Mouse (Mus musculus): ENCODE results near the gene Gabarap. TPM values are rescaled to one million over a fixed set of nuclear protein-coding genes. Genes with fewer than 3 reads are reported as not detected.

Gabarap gene
- total RNA-seq, 2 experiments from 2014 or later = 214 to 394 TPM

- no peak for ATAC-seq (replicated peaks; ENCODE audit: low FRiP score, poor library complexity, severe bottlenecking)
Observed at GRCm38 (mm10) chr11:70017199-70017767, 26.3 kb downstream of the Gabarap start.

- ATAC-seq (replicated peaks; ENCODE audit: low FRiP score, poor library complexity, severe bottlenecking) = no peak
Observed at GRCm38 (mm10) chr11:70018131-70018990, 27.4 kb downstream of the Gabarap start.

GRCm38 (mm10) chr11:70019495-70020021 is 28.6 kb downstream of the Gabarap start:
- no peak for ATAC-seq (replicated peaks; ENCODE audit: low FRiP score, poor library complexity, severe bottlenecking)

- ATAC-seq (replicated peaks; ENCODE audit: low FRiP score, poor library complexity, severe bottlenecking) = no peak
Observed at GRCm38 (mm10) chr11:70020022-70020631, 29.2 kb downstream of the Gabarap start.

GRCm38 (mm10) chr11:70020731-70021263 is 29.9 kb downstream of the Gabarap start:
- peak; percentile 74 for ATAC-seq (replicated peaks; ENCODE audit: low FRiP score, poor library complexity, severe bottlenecking)

- peak; percentile 82 for ATAC-seq (replicated peaks; ENCODE audit: low FRiP score, poor library complexity, severe bottlenecking)
Observed at GRCm38 (mm10) chr11:70021264-70022132, 30.6 kb downstream of the Gabarap start.

- ATAC-seq (replicated peaks; ENCODE audit: low FRiP score, poor library complexity, severe bottlenecking) = no peak
Observed at GRCm38 (mm10) chr11:70023481-70024150, 32.7 kb downstream of the Gabarap start.

- ATAC-seq (replicated peaks; ENCODE audit: low FRiP score, poor library complexity, severe bottlenecking) = no peak
Observed at GRCm38 (mm10) chr11:70024151-70024514, 33.2 kb downstream of the Gabarap start.

- ATAC-seq (replicated peaks; ENCODE audit: low FRiP score, poor library complexity, severe bottlenecking) = no peak
Observed at GRCm38 (mm10) chr11:70026689-70027088, 35.7 kb downstream of the Gabarap start.

GRCm38 (mm10) chr11:70027397-70027796 is 36.5 kb downstream of the Gabarap start:
- ATAC-seq (replicated peaks; ENCODE audit: low FRiP score, poor library complexity, severe bottlenecking) = no peak

GRCm38 (mm10) chr11:70028401-70029129 is 37.6 kb downstream of the Gabarap start:
- no peak for ATAC-seq (replicated peaks; ENCODE audit: low FRiP score, poor library complexity, severe bottlenecking)

- no peak for ATAC-seq (replicated peaks; ENCODE audit: low FRiP score, poor library complexity, severe bottlenecking)
Observed at GRCm38 (mm10) chr11:70029130-70029801, 38.3 kb downstream of the Gabarap start.

GRCm38 (mm10) chr11:70029829-70030550 is 39.0 kb downstream of the Gabarap start:
- no peak for ATAC-seq (replicated peaks; ENCODE audit: low FRiP score, poor library complexity, severe bottlenecking)

- no peak for ATAC-seq (replicated peaks; ENCODE audit: low FRiP score, poor library complexity, severe bottlenecking)
Observed at GRCm38 (mm10) chr11:70030651-70031320, 39.8 kb downstream of the Gabarap start.

GRCm38 (mm10) chr11:70031321-70031670 is 40.4 kb downstream of the Gabarap start:
- no peak for ATAC-seq (replicated peaks; ENCODE audit: low FRiP score, poor library complexity, severe bottlenecking)

- no peak for ATAC-seq (replicated peaks; ENCODE audit: low FRiP score, poor library complexity, severe bottlenecking)
Observed at GRCm38 (mm10) chr11:70038174-70038573, 47.2 kb downstream of the Gabarap start.

GRCm38 (mm10) chr11:70039631-70040030 is 48.7 kb downstream of the Gabarap start:
- ATAC-seq (replicated peaks; ENCODE audit: low FRiP score, poor library complexity, severe bottlenecking) = no peak

Data from erythroblast, adult 5-6 weeks (primary cell).